Mouse (Mus musculus) erythroblast, embryonic 14.5 days (primary cell): Measurements from ENCODE around the gene Sec31a.

Source experiments
- GATA1 ChIP-seq: IDR thresholded peaks from 2 replicates; pipeline ENCODE4 v1.6.1; 2012; ENCODE audit warnings: low read length, inconsistent platforms, mixed read lengths
- TAL1 ChIP-seq: IDR thresholded peaks from 3 replicates; pipeline ENCODE4 v1.6.1; 2012; ENCODE audit warnings: low read length, inconsistent platforms, mixed read lengths

DNA sequence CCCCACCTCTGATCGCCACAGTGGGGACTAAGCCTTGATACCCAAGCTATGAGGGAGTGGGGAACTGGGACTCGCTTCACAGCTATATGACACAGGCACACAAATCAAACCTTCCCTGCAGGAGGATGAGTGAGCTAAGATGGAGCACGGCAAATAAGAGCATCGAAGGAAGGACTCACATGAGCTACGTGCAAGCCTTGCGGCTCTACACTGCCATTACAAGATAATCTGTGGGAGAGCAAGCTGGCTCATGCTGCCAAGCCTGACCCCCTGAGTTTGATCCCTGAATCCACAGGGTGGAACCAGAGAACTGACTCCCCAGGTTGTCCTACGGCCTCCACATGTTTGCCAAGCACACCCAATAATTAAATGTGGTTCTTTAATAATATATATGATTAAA is 79.2 kb downstream of the Sec31a start:
- TF ChIP-seq GATA1 (no peak), TAL1 (no peak)
